Mouse (Mus musculus) telencephalon, adult 2 months (tissue): ENCODE measurements around the gene Oxgr1.
A peak's percentile ranks its signal among the peaks of the same experiment; 100 is the strongest.
"Not testable (repeated sequence)": the region's sequence is repeated elsewhere in the genome, so short reads cannot be mapped to it uniquely, and the experiment has no call there.

ENCODE experiments used
- DNase-seq: peaks from one replicate; pipeline ENCODE4 v3.0.0-alpha.2; 2011; ENCODE audit warnings: low read depth, low spot score

The Oxgr1 gene

DNA sequence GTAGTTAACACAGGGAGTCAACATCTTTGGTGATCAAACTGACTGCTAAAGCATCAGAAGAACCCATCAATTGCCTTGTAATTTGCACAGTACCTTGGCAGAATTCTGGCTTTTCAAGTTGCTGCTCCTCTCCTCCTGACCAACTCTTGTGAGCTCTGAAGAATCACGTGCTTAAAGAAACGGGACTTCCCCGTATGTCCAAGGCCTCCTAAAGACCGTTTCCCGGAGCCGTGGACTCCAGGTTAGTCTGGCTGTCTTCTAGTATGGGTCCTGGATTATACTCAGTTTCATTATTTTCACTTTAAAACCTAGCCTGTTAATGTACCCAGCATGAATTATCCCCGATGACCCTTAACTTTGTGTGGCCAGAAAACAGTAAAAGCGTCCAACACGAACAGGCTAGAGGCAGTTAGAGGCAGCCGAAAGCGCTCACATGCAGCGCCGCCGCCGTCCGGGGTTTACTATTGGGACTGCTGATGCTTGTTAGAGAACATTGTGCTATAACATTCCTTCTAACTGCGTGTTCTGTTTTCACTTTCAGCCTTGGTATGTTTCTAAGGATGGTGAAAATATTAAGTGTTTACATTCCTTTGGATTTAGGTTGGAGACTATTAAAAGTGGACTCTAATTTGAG, at the start of gene Oxgr1:
Gene Oxgr1 (minus strand): TSS at position 249 of the 634 bp plus-strand sequence.
- DNase-seq = no peak

DNA sequence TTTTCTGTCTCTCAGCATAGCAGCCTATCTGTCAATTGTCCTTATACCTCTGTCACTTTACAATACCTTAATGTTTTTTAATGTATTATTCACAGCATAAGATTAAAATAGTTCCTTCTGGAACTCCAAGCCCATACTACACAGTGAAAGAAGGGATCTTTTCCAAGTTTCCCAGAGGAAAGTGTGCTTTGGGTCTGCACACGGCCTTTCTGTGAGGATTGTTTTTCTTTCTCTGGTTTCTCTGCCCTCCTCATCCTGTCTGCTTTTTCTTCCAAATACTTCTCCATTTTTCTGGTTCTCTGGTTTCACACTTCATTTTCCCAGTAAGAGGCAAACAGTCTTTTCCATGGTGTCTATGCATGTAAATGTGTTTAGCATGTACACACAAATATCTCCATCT, 48.2 kb upstream of the Oxgr1 start:
- DNase-seq = no peak

DNA sequence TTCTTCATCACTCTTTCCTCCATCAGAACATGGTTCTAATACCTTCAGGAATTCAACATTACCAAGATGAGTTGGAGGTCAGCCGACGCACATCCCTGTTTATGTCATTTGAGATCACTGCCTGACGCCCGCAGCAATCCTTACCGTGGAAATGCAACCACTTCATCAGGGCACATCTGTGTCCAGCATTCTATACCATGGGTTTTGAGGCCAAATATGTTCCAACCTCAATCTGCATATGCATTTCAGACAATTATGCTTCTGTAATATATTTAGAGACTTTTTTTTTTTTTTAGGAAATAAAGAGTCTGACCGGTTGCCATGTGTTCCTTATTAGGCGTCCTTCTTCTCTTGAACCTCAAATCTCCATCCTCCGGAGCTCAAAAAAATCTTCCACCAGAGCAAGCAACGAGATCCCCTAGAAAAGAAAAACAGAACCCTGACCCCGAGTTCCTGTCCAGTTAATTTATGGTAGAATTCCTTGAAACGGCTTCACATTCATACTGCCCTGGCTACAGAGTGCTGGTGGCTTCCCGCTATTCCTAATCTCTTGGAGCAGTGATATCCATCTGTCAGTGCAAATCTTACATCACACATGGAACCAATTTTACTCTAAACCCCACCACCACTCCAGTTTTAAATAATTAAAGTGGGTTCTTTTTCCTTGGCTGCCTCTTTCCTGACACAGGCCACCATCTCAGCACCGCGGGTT, 47.6 kb upstream of the Oxgr1 start:
- DNase-seq = no peak

DNA sequence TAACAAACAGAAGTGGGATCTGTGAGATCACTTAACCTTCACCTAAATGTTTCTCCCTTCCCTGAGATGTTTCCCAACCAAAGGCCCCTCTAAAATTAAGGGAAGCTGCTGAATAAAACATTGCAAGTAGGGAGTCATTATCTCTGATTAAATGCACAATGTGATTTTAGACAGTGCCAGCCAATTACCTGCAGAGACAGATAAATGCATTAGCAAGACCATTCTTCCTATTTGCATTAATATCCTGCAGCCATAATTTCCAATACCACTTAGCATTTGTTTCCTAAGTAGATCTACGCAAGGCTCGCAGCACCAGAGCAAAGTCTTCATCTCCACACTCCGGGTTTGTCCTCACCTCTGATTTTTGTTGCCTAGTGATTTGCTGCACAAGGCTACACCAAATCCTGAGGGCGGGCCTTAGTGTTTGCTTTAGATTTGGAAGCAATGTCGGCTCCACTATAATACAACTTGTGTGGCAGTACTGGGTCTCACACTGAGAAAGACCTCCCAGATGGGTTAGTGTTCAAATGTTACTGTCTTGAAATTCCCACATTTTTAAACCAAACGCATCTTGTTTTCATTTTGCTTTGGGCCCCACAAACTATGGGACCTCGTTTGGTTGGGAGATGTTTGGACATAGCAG, 46.9 kb upstream of the Oxgr1 start:
- no peak for DNase-seq

DNA sequence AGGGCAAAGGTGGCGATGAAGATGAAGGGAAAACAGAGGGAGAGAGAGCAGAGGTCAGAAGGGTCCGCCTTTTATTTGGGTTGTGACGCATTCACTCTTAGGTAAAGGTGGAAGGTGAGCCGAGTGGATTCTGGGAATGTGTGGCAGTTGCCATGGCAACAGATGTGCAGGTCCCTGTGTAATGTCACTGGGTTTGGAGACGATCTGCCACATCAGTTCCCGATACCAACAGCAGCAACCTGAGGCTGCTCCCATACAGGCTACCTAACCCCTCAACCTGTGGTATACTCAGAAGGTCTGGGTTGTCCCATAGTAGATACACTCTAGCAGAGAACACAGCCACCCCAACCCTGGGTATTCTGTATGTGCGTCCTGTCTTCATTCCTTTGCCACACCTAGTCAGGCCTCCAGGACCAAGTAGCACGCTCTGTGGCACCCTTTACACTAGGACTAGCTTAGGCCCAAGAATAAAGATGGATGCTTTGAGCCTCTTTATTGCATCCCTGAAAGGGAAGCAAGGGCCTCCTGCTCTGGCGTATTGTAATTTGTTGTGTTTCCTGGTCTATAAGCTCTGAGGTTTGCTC, 41.9 kb upstream of the Oxgr1 start:
- no peak for DNase-seq

DNA sequence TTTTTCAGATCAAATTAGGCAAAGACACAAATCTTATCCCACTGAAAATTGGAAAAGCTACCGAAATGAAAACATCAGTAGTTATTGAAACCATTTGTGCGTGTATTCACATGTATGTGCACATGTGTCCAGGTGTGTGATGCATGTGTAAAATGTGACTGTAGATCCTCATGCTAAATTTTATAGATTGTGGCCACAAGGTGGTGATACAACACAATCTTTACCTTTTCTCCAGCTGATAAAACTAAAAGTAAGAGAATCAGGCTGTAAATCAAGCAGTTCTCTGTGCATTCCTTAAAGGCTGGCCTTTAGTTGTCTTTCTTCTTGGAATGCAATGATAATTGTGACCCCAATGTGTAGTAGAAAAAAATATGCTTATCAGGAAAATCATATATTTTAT, 34.0 kb upstream of the Oxgr1 start:
- DNase-seq = peak; percentile 44

DNA sequence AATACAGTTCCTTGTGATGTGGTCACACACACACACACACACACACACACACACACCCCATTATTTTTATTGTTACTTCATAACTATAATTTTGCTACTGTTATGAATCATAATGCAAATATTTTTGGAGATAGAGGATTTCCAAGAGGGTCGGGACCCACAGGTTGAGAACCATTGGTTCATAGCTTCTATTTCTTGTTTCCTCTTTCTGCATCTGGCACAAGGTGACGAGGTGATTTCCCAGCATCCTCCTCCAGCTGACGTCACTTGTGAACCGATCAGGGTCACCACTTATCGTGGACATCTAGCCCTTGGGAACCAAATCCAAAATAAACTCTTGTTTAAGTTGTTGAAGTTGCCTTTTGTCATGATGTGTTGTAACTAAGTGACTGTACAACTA, 33.5 kb upstream of the Oxgr1 start:
- DNase-seq = no peak

DNA sequence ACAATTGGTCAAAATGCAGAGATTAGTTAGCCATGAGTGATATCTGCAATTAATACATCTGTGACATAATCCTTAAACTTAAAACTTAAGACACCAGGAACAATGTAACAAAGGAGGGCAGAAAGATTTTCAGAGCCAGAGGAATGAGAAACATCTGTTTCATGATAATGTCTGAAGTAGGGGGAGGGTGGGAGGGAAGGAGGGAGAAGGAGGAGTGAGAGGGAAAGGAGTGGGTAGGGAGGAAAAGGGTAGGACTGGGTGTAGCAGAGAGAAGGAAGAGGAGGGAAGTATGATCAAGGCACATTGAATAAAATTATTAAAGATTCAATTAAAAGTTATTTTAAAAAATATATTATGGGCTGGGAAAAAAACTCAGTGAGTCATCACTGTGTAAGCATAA, 32.0 kb upstream of the Oxgr1 start:
- no peak for DNase-seq

DNA sequence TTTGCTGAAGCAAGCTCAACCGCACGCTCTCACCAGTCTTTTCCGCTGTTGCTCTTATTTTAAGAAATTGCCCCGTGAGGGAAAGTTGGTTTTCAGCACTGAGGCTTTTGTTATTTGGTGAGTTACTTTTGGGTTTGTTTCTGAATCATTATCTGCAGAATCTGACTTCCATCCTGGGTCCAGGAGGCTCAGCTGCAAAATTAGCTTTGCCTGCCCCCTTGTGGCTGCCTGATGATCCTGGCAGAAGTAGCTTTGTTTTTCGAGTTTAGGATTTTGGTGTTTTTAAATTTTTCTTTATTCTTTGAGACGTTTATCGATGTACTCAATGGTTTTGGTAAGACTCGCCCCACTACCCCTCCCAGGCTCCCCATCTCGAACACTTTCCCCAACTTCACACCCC, 18.9 kb upstream of the Oxgr1 start:
- peak; percentile 27 for DNase-seq

DNA sequence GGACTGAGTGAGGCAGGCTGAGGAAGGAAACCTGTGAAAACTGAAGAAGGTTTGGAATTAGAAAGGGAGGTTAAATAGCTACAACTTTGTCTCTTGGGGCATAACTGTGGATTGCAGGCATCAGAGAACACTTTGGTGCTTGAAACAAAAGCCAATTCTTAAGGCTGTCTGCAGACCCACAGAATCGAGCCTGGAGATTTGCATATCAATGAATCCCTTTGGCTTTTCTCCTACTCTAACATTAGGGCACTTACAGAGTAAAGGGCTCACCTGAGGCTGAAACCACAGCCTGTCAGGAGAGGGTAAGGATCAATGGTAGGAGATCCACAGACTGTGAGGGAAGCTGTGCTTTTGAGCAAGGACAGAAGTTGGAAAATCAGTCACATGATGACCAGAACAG, 8.8 kb downstream of the Oxgr1 start:
- DNase-seq = no peak

DNA sequence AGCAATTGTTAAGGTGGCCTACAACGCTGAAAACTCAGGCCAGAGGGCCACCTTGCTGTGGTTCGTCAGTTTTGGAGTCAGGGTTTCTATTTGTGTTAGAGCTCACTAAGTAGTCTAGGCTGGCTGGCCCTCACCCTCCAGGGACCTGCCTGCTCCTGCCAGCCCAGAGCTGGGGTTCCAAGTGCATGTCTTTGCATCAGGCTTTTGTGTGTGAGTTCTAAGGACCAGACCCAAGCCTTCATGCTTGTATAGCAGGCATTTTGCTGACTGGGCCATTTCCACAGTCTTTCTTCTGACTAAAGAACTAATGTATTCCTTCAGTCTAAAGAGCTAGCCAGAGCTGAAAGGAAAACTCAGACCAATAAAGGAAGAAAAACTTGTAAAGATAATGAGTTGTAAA, 22.3 kb downstream of the Oxgr1 start:
- no peak for DNase-seq

DNA sequence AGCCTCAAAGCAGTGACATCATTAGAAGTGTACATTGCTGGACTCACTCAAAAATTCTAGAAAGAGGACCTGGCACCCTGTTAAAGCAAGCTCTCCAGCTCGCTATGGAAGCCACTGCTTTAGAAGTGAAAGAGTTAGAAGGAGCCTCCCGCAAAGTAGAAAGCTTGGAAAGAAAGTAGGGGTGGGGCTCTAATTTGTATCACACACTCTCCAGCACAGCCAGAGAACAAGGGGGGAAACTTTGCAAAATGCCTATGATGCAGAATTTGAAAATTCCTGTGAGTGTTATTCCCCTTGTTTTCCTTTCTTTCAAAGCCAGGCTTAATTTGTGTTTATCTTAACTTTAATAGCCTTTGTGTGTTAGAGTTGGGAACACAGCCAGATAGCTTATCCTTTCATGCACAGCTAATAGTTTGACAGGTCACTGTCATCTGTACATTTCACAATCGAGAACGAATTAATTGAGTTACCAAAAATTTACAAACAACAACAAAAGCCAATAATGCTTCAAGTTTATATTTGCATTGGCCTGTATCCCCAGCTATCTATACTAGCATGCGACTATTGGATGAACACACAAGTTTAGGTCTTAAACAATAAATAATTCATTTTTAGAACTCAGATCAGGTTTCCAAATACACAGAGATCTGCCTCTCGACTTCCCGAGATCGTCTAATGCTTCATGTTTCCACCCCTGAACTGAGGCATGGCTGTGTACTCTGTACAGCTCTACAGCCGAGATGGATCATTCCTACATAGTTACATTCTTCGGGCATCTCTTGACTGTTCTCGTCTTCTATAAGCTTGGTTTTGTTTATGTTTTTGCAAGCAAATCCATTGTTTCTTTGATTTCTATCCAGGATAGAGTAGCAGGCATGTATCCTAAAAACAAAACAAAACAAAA, 32.0 kb downstream of the Oxgr1 start:
- DNase-seq = no peak

DNA sequence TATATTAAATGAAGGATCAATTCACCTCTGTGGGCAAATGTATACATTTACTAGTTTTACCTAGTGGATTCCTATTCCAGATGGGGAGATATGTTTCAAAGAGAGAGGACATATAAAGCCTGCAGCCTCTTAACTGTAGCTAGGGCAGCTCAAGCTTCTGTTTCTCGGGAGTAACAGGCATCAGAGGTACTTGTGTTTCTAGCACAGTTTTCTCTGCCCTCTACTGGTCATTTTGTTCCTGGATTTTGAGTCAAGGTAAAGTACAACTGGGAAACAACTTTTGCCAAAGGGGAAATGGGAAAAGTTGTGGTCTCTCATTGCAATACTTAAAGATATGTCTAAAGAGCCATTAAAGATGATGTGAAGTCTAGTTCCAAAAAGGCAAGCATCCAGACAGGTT, 37.1 kb downstream of the Oxgr1 start:
- peak; percentile 44 for DNase-seq

DNA sequence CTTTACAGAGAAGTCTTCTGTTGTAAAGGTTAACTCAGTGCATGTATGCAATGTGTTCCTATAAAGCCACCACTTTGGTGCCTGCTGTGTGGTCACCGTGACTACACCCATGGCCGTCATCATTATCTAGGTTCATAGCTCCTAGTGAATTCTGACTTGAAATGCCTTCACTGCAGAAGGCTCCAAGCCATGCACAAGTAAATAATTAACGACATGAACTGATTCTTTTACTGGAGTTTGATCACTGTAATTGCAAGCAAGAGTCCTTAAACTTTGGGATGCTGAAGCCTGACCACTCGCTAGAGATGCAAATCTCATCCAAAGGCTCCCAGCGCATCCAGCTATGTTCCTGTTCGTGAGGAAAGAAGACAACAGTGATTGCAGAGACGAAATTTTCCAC, 38.6 kb downstream of the Oxgr1 start:
- DNase-seq = no peak

DNA sequence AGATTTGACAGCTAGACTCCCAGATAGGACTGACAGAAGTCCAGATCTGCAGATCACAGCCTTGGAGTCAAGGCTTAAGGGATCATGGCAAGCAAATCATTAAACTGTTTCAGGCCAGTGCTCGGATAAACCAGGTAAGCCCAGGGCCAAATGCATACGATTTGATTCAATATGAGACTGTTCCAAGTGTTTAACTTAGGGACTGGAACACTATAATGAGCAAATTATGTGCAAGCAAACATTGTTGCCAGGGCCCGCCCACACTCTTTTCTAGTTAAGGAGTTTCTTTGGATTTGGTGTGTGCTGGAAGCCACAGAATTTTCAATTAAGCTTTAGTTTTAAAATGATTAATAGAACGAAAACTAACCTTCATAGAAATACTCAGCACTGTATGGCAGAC, 39.6 kb downstream of the Oxgr1 start:
- DNase-seq = peak; percentile 9

DNA sequence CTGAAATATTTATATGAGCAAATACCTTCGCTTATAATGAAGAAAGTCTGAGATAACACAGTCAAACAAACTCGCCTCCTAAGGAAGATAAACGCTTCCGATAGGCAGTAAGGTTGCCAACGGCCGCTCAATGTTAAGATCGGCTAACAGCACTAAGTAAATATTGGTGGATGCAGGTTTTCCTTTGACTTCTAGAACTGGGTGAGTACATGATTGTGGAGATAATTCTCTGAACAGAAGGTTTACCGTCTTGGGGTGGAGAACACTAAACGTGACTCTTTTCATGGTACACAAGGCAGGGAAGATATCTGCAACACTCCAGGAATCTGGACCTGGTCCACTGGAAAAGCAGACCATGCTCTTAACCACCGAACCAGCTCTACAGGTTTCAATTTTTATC, 52.6 kb downstream of the Oxgr1 start:
- DNase-seq = no peak

DNA sequence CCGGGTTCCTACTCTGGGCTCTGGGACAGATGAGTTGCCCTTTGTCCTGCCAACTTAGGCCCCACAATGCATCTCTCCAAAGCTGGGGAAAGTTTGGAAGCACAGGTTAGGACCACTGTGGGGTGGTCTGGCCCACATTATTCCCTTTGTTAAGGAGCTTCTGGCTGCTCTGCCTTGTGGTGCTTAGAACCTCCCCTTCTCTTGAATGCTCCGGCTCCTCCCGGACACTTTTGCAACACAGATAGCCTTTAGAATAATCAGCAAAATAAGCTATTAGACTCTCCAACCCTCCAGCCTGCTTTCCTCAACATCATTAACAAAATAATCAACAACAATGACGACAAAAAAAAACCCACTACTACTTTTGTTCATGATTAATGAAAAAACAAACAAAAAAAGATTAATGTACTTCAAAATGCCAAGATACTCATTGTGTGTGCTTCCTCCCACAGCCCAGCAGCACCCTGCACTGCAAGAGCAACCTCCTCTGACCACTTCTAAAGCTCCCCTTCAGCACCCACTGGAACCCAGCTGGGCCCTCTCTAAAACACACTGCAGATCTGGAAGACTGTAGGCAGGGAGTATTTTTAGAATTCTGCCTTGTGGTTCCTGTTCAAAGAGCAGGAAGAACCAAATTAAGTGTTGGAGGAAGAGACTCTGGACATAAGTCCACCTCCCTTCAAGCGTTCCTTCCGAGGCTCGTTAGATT, 53.1 kb downstream of the Oxgr1 start:
- DNase-seq = peak; percentile 3

DNA sequence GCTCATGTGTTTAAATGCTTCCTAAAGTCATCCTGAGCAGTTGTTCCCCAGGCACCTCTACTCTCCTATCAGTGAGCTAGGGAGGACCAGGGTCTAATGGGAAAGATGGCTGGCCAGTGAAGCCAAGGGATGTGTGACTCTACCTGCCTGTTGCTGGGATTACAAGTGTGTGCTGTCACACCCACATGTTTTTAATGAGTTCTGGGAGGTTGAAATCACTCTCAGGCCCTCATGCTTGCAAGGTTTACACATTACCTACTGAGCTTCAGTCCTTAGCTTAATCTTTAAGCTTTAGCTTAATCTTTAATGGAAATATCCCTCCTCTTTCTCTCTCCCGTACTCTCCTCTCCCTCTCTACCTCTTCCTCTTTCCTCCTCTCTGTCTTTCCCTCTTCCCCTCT, 55.0 kb downstream of the Oxgr1 start:
- no peak for DNase-seq

DNA sequence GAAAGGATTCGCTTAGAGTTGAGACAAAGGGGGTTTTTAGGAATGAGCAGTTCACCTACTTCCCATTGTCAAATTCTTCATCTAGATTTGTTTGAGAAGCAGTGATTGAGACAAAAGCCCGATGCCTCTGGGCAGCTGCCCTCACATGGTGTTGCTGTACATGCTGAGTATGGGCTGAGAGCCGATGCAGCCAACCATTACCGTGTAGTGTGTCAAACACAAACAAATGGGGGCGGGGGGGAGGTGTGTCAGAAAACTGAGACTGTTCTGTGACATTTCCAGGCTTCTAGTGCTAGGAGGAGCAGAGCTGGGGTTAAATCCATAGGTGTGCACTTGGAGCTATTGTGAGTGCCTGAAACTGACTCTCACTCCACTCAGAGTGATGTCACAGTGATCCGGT, 55.5 kb downstream of the Oxgr1 start:
- no peak for DNase-seq

DNA sequence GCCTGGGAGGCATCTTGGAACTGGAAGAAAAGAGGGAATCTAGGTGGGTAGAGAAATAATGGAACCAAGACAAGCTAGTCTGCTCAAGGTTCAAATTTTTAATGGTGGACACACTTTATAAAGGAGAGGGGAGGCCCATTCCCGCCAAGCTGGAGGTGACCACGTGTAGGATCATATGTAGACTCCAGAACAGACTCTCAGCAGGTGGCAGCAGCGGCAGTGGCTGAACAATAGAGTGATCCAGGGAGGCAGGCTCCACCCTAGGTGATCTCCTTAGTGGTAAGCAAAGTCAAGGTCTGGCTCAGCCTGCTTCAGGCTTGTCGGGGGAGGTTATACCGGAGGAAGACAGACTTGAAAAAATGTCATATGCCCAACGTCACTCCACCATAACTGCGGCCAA, 55.9 kb downstream of the Oxgr1 start:
- DNase-seq = not testable (repeated sequence)

DNA sequence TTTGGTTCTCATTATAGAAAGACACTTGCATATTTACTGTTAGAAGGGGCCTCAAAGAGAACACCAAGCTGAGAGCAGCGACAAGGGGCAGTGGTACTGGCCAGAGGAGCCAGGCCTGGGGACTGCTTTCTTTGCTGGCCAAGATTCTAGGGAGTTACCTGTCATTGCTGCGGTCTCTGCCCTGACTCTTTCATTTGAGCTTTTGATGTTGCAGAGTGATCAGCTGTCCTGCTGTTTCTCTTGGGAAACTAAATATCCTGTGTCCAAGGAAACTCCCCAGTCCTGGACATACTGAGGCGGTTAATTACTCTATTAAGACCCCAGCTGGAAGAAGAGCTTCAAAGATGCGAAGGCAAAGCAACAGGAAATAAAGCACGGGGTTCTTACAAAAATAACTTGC, 60.9 kb downstream of the Oxgr1 start:
- DNase-seq = no peak
